Mouse (Mus musculus): ENCODE results near the gene Slc5a12. TPM values are rescaled to one million over a fixed set of nuclear protein-coding genes. Genes with fewer than 3 reads are reported as not detected.

Slc5a12 gene
- polyA plus RNA-seq (2014; fragmentation: Illumina TruSeq; extraction: RNeasy Lipid Tissue Mini Kit (QIAGEN cat#74804); ENCODE audit: low read depth, low replicate concordance) = not detected

GRCm38 (mm10) chr2:110596932-110597331 lies at the start of gene Slc5a12:
Gene Slc5a12, plus strand, starts transcription at chr2:110597298.

Other genes with a start within 250 kb of the Slc5a12 start
- 10.5 TPM for gene Fibin, start 234.1 kb upstream of the Slc5a12 start, polyA plus RNA-seq (2014; fragmentation: Illumina TruSeq; extraction: RNeasy Lipid Tissue Mini Kit (QIAGEN cat#74804); ENCODE audit: low read depth, low replicate concordance)
- gene Muc15, start 124.0 kb downstream of the Slc5a12 start, polyA plus RNA-seq (2014; fragmentation: Illumina TruSeq; extraction: RNeasy Lipid Tissue Mini Kit (QIAGEN cat#74804); ENCODE audit: low read depth, low replicate concordance) = not detected